Mouse (Mus musculus): ENCODE data around the gene Tmpo.

Tmpo gene

GRCm38 (mm10) chr10:91180761-91181460, at the start of gene Tmpo:
Tmpo (minus strand) TSS chr10:91181315.
- DNase-seq (ENCODE audit: low spot score), result no peak

GRCm38 (mm10) chr10:91230400-91230799, 49.3 kb upstream of the Tmpo start:
- DNase-seq (ENCODE audit: low spot score), result peak; percentile 30

GRCm38 (mm10) chr10:91229518-91229961, 48.4 kb upstream of the Tmpo start:
- DNase-seq (ENCODE audit: low spot score), result peak; percentile 59

GRCm38 (mm10) chr10:91228924-91229517, 47.9 kb upstream of the Tmpo start:
- DNase-seq (ENCODE audit: low spot score), result no peak

GRCm38 (mm10) chr10:91227034-91227433, 45.9 kb upstream of the Tmpo start:
- DNase-seq (ENCODE audit: low spot score), result no peak

- DNase-seq (ENCODE audit: low spot score), result peak; percentile 23
Measured at GRCm38 (mm10) chr10:91222398-91223236, 41.5 kb upstream of the Tmpo start.

GRCm38 (mm10) chr10:91208899-91209667, 28.0 kb upstream of the Tmpo start:
- DNase-seq (ENCODE audit: low spot score), result no peak

GRCm38 (mm10) chr10:91208461-91208860, 27.3 kb upstream of the Tmpo start:
- no peak for DNase-seq (ENCODE audit: low spot score)

GRCm38 (mm10) chr10:91207275-91207674, 26.2 kb upstream of the Tmpo start:
- no peak for DNase-seq (ENCODE audit: low spot score)

GRCm38 (mm10) chr10:91205632-91206031, 24.5 kb upstream of the Tmpo start:
- DNase-seq (ENCODE audit: low spot score), result no peak

- DNase-seq (ENCODE audit: low spot score), result no peak
Measured at GRCm38 (mm10) chr10:91200581-91200980, 19.5 kb upstream of the Tmpo start.

- DNase-seq (ENCODE audit: low spot score), result no peak
Measured at GRCm38 (mm10) chr10:91199238-91199780, 18.2 kb upstream of the Tmpo start.

- no peak for DNase-seq (ENCODE audit: low spot score)
Measured at GRCm38 (mm10) chr10:91197704-91198103, 16.6 kb upstream of the Tmpo start.

- DNase-seq (ENCODE audit: low spot score), result no peak
Measured at GRCm38 (mm10) chr10:91196778-91197177, 15.7 kb upstream of the Tmpo start.

GRCm38 (mm10) chr10:91195680-91196079, 14.6 kb upstream of the Tmpo start:
- no peak for DNase-seq (ENCODE audit: low spot score)

GRCm38 (mm10) chr10:91195091-91195490, 14.0 kb upstream of the Tmpo start:
- no peak for DNase-seq (ENCODE audit: low spot score)

- DNase-seq (ENCODE audit: low spot score), result no peak
Measured at GRCm38 (mm10) chr10:91191851-91192250, 10.7 kb upstream of the Tmpo start.

- DNase-seq (ENCODE audit: low spot score), result no peak
Measured at GRCm38 (mm10) chr10:91189476-91189875, 8.4 kb upstream of the Tmpo start.

- peak; percentile 8 for DNase-seq (ENCODE audit: low spot score)
Measured at GRCm38 (mm10) chr10:91188684-91189287, 7.7 kb upstream of the Tmpo start.

GRCm38 (mm10) chr10:91187872-91188271, 6.8 kb upstream of the Tmpo start:
- peak; percentile 91 for DNase-seq (ENCODE audit: low spot score)

- DNase-seq (ENCODE audit: low spot score), result peak; percentile 38
Measured at GRCm38 (mm10) chr10:91187349-91187748, 6.2 kb upstream of the Tmpo start.
